Mouse (Mus musculus): ENCODE measurements at regions not wholly inside any gene's neighbourhood (a gene's known extent, or its start where the extent isn't known, plus 50 kb on each side); places are given as distances from the start of the nearest gene placed in this dataset.
A peak's percentile ranks its signal among the peaks of the same experiment; 100 is the strongest.

DNA sequence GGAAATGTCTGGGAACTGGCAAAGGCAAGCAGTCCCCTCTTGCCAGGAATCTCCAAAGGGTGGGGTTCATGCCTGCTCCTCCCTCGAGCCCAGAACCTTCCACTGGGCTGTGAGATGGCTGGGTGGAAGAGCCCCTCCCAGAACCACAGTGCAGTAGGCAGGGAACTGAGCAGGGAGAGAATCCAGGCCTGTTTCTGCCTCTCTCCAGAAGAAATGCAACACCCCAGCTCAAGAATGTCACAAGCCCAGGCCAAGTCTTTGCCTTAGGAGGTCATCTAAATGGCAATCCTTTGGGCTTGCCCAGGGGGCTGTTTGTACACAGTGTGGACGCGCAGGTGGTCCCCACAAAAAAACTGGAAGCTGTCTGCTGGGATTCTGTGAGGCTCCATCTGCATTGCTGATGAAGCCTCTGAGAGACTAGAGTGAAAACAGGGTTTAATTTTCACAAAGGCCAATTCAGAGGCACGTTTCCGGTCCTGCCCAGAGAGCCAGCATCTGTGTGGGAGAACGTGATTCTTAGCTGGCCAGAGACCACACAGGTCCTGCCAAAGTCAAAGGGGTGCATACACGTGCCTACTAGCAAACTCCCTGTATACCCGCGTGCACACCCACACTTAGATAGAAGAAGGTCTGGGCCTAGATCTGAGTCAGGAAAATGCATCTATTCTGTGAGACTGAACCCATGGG is 129.0 kb downstream of the Hmg20a start:
- DNase-seq (ENCODE audit: low spot score): no peak

DNA sequence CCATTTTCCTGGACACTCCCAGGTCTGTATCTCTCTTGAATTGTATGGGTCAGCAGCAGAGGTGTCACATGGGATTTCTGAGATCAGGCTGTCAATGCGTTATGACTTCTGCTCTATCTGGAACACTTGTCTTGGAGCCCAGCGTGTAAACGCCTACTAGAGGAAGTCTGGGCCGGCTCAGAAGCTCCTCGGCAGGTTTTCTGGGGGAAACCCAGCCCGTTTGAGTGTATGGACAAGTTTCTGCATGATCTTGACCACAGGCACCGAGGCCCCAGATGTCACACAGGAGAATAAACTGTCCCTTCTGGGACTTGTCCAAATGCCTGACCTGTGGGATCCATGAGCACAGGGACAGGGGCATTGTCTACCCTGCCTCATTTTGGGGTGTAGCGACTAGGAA is 131.4 kb downstream of the Hmg20a start:
- no peak for DNase-seq (ENCODE audit: low spot score)

DNA sequence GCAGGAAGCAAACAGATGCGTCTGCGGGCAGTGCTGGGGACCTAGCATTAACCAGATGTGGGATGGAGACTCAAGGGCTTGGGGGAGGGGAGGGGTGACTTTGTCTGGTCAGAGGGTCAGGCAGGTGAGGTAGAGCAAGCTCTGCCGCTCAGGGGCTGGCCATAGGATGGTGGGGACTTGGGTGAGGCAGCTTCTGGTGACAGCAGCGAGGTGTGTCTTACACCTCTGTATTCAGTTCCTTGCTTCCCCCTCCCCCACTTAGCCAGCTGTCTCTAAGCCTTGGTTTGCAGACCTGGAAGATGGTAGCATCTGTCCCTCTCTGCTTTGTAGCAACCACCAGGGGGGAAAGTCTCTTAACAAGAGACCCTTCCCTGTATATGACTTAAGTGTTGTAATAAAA is 131.8 kb downstream of the Hmg20a start:
- DNase-seq (ENCODE audit: low spot score): no peak

GRCm38 (mm10) chr9:56551376-56552186 is 133.2 kb downstream of the Hmg20a start:
- no peak for DNase-seq (ENCODE audit: low spot score)

- no peak for DNase-seq (ENCODE audit: low spot score)
Measured at GRCm38 (mm10) chr9:56552187-56552686, 133.8 kb downstream of the Hmg20a start.

GRCm38 (mm10) chr9:56552766-56553165 is 134.4 kb downstream of the Hmg20a start:
- DNase-seq (ENCODE audit: low spot score): peak; percentile 88

DNA sequence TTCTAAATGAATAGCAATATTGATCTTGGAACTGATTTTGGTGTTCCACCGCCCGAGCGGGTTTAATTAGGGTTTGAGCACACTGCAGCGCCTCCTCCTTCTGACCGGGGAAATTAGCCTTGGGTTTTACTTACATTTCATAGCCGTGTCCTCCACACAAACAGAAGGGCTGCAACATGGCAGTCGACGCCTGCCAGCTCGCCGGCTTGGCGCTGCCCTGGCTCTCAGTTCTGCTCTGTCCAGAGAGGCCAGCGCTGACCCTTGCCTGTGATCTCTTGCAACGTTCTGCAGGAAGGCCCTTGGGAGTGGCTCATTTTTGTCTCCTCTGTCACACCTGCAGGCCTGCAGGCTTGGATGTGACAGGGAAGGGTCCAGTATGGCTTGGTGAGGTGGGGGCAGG is 135.2 kb downstream of the Hmg20a start:
- DNase-seq (ENCODE audit: low spot score): no peak

- DNase-seq (ENCODE audit: low spot score): no peak
Measured at GRCm38 (mm10) chr9:56554096-56554495, 135.7 kb downstream of the Hmg20a start.

DNA sequence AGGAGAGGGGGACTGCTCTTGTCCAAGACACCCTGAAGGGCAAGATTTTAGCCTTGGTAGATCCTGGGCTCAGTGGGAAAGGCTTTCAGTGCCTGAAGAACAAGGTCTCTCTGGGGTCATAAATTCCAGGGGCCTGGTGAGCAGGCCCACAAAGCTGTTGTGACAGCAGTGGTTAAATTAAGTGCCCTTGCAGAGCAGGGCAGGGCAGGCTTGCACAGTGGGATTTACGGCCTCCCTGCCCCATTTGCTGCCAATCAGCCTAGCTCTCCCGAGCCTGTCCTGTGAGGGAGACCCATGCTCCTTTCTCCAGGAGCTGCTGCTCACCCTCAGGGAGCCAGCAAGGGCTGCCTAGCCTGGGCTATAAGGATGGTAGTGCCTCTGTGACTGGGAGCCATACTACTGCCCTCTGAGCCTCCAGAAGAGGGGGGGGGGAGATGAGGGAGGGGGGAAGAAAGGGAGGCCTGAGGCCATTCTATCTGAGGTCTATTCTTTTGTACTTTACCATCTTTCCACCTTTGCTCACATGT is 141.3 kb downstream of the Hmg20a start:
- DNase-seq (ENCODE audit: low spot score): no peak

DNA sequence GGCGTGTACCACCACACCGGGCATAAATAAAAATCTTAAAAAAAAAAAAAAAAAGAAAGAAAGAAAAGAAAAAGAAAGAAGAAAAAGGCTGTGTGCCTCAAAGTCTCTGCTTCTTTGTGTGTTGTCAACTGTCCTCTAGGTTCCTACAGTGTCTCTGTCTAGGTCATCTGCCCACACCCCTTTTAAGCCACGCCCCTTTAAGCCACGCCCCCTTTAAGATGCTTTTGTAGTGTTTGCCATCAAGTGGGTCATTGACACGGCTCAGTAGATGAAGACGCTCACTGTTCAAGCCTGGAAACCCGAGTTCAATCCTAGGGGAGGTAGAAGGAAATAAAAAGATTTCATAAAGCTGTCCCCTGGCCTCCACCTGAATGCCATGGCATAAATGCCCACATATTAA is 144.0 kb downstream of the Hmg20a start:
- no peak for DNase-seq (ENCODE audit: low spot score)

DNA sequence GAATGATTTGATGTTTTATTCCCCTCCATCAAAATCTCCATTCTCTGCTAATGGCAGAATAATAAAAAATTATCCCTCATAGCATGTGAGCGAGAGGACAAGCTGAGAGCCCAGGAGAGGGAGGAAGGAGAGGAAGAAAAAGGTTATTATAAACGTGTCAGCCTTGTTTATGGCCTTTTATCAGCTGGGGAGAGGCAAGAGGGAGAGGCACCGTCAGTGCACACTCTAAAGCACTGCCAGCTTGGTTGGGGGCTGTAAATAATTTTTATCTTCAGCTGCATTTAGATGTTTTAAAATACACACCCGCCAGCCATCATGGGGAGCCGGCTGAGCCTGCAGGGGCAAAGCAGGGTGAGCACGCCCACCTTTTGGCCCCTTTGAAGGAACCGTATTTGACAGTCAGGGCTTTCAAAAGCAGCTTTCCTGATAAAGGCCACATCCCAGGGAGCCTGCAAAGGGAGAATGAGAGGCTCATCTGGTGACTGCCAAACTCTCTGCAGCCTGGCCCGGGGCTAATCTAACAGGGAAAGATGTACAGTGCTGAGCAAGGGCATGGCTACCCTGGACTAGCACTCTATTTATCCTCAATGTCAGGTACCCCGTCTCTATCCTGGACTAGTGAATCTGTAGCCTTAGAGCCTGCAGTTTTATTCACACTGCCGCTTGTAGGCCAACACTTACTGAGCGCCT is 145.8 kb downstream of the Hmg20a start:
- DNase-seq (ENCODE audit: low spot score): no peak

Data from testis, postnatal 10 days (tissue).